Mouse (Mus musculus): ENCODE data around the gene Olfr1469.
"Not testable (repeated sequence)": the region's sequence is repeated elsewhere in the genome, so short reads cannot be mapped to it uniquely, and the experiment has no call there.

The Olfr1469 gene

DNA sequence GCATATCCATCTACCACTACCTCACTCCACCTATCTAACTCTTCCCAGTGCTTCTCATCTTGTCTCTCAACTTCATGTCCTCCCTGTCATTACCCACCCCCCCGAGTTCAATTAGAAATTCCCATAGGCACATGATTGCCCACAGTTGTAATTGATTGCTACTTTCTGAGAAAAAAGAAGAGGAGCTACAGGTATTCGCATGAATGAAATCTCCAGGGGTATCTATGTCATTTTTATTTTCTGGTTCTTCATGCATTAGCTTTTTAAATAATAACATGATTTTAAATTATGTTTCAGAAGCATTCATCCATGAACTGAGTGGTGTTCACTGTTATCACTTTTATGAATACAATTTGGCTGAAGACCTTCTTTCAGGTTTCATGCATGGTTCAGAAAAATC lies at the start of gene Olfr1469:
Gene Olfr1469, plus strand, starts transcription at position 301 of the 400 bp plus-strand sequence.
- DNase-seq (ENCODE audit: low spot score in 2 of 2): no peak

DNA sequence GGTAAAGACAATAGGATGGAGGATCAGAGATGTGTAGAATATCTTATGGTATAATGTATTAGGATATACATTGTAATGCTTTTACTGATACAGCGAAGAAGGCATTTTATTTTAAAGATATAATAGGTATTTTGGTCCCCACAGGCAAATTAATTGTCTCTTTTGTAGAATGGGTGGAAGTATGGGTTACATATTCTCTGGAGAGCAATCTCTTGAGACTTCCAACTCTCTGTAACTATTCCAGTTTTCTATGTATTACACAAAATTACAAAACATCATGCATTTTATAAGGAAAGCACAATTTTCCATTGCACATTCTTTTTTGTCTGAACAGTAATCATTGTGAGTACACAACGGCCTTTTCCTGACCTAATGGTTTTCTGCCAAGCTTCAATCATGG lies 45.7 kb upstream of the Olfr1469 start, which contains the start of gene Olfr1467:
Gene Olfr1467, plus strand, starts transcription at position 301 of the 400 bp plus-strand sequence.
- no peak for DNase-seq (ENCODE audit: low spot score in 2 of 2)

GRCm38 (mm10) chr19:13443109-13443508 lies 35.5 kb downstream of the Olfr1469 start, which contains the start of gene Olfr1471:
Olfr1471 (plus strand) TSS chr19:13443409.
- not testable (repeated sequence) for DNase-seq (ENCODE audit: low spot score in 2 of 2)

DNA sequence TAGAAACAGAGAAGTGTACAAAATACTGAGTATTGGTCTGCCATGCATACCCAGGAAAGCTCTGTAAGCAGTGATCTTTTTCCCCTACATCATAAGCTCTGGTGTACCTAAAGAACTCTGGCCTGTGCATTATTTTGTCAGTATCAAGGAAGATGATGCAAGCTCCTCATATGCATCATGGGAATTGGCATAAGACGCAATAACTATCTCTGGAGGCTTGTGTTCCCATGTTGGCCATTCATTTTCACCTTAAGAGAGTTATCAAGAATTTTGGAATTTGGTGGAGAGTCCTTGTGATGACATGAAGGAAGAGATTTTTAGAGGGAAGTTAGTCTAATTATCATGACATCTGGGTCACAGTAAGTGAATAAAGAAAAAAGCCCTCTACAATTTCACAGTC lies 48.3 kb downstream of the Olfr1469 start, which contains the start of gene Olfr1472:
Gene Olfr1472, minus strand, starts transcription at position 101 of the 400 bp plus-strand sequence.
- no peak for DNase-seq (ENCODE audit: low spot score in 2 of 2)
